Mouse (Mus musculus) CH12.LX (cell line): ENCODE measurements around the gene Slc9a3r2. TPM values are rescaled to one million over a fixed set of nuclear protein-coding genes. Genes with fewer than 3 reads are reported as not detected.

Source experiments
- DNase-seq: peaks from one replicate; pipeline ENCODE4 v3.0.0-alpha.2; 2013; ENCODE audit errors: extremely low read depth
- H3K27ac ChIP-seq: 2 replicates; pipeline ENCODE4 v1.5.1; 2012; ENCODE audit warnings: low read depth, mild to moderate bottlenecking, control low read depth, moderate library complexity; ENCODE audit not compliant: insufficient read depth
- H3K27me3 ChIP-seq: replicated peaks from 2 replicates; pipeline ENCODE3; 2012; ENCODE audit warnings: inconsistent platforms
- H3K36me3 ChIP-seq, 2 experiments: replicated peaks in 1 of 2; 2 replicates each; pipeline versions ENCODE3 to v1.6.1; 2012; ENCODE audit warnings: inconsistent platforms in 1 of 2, low read length in 1 of 2, mild to moderate bottlenecking in 1 of 2, mixed read lengths in 1 of 2, moderate library complexity in 1 of 2; ENCODE audit not compliant: control insufficient read depth in 1 of 2, insufficient read depth in 1 of 2
- H3K4me1 ChIP-seq, 2 experiments: 2 replicates each; pipeline ENCODE4 v1.6.1; 2012; ENCODE audit warnings: inconsistent platforms in 1 of 2, moderate library complexity in 1 of 2; ENCODE audit not compliant: insufficient read depth in 2 of 2, control insufficient read depth in 1 of 2
- H3K4me2 ChIP-seq: 2 replicates; pipeline ENCODE4 v1.6.1; 2012; ENCODE audit warnings: low read depth, mild to moderate bottlenecking, control low read depth; ENCODE audit not compliant: poor library complexity, insufficient read depth, severe bottlenecking
- H3K4me3 ChIP-seq, 3 experiments: fragments of 150-350 bp in 1 of 3; sonication (generic) in 1 of 3; replicated peaks in 1 of 3; 2 replicates each; pipeline versions ENCODE3 to v1.5.1; 2011 to 2012; ENCODE audit warnings: low read depth in 2 of 3, low read length in 2 of 3, mild to moderate bottlenecking in 2 of 3, moderate library complexity in 2 of 3, control low read depth in 1 of 3, improper control_type of control experiment in 1 of 3, inconsistent platforms in 1 of 3, mixed read lengths in 1 of 3; ENCODE audit not compliant: poor library complexity in 1 of 3
- H3K79me2 ChIP-seq: replicated peaks from 2 replicates; pipeline ENCODE4 v1.6.1; 2012; ENCODE audit warnings: mild to moderate bottlenecking, moderate library complexity; ENCODE audit not compliant: control insufficient read depth, poor library complexity, insufficient read depth, severe bottlenecking; ENCODE audit errors: extremely low read depth
- H3K9ac ChIP-seq: 2 replicates; pipeline ENCODE4 v1.6.1; 2012; ENCODE audit warnings: low read depth, mild to moderate bottlenecking, control low read depth, moderate library complexity; ENCODE audit not compliant: insufficient read depth
- H3K9me3 ChIP-seq: replicated peaks from 2 replicates; pipeline ENCODE3; 2012; ENCODE audit warnings: low read length, inconsistent platforms, mixed read lengths
- BHLHE40 ChIP-seq: IDR thresholded peaks from 2 replicates; pipeline ENCODE4 v1.6.1; 2011; ENCODE audit warnings: mild to moderate bottlenecking, low read depth, low read length, improper control_type of control experiment
- CHD1 ChIP-seq: IDR thresholded peaks from 2 replicates; pipeline ENCODE4 v1.6.1; 2012; ENCODE audit warnings: low read depth, low read length, improper control_type of control experiment, inconsistent platforms
- CTCF ChIP-seq, 2 experiments: IDR thresholded peaks in 1 of 2; conservative IDR thresholded peaks in 1 of 2; 2 replicates each; pipeline ENCODE4 v1.5.1; 2011 to 2012; ENCODE audit warnings: low read depth in 2 of 2, low read length in 2 of 2, improper control_type of control experiment in 1 of 2, inconsistent platforms in 1 of 2, mild to moderate bottlenecking in 1 of 2, moderate library complexity in 1 of 2
- ELF1 ChIP-seq: IDR thresholded peaks from 2 replicates; pipeline ENCODE4 v1.6.1; 2014; ENCODE audit warnings: low read depth, mild to moderate bottlenecking, inconsistent platforms, low read length, improper control_type of control experiment
- EP300 ChIP-seq: IDR thresholded peaks from 2 replicates; pipeline ENCODE4 v1.6.1; 2011; ENCODE audit warnings: low read length, improper control_type of control experiment
- GABPA ChIP-seq: IDR thresholded peaks from 2 replicates; pipeline ENCODE4 v1.6.1; 2012; ENCODE audit warnings: low read depth, low read length, improper control_type of control experiment, inconsistent platforms; ENCODE audit not compliant: insufficient replicate concordance
- IRF4 ChIP-seq: IDR thresholded peaks from 2 replicates; pipeline ENCODE4 v1.6.1; 2014; ENCODE audit warnings: low read depth, mild to moderate bottlenecking, inconsistent platforms, low read length, improper control_type of control experiment
- JUN ChIP-seq: IDR thresholded peaks from 2 replicates; pipeline ENCODE4 v1.6.1; 2011; ENCODE audit warnings: low read depth, mild to moderate bottlenecking, low read length, improper control_type of control experiment, moderate library complexity; ENCODE audit not compliant: insufficient read depth
- MAX ChIP-seq: IDR thresholded peaks from 2 replicates; pipeline ENCODE4 v1.6.1; 2011; ENCODE audit warnings: low read length, improper control_type of control experiment
- MAZ ChIP-seq: IDR thresholded peaks from 2 replicates; pipeline ENCODE4 v1.6.1; 2012; ENCODE audit warnings: low read depth, mild to moderate bottlenecking, inconsistent platforms, low read length, improper control_type of control experiment, moderate library complexity
- MEF2A ChIP-seq: IDR thresholded peaks from 2 replicates; pipeline ENCODE4 v1.6.1; 2014; ENCODE audit warnings: low read depth, mild to moderate bottlenecking, inconsistent platforms, low read length, improper control_type of control experiment, borderline replicate concordance
- MYC ChIP-seq: IDR thresholded peaks from 2 replicates; pipeline ENCODE4 v1.6.1; 2011; ENCODE audit warnings: low read depth, mild to moderate bottlenecking, improper control_type of control experiment, low read length
- NELFE ChIP-seq: IDR thresholded peaks from 2 replicates; pipeline ENCODE4 v1.6.1; 2011; ENCODE audit warnings: low read depth, low read length, improper control_type of control experiment
- NRF1 ChIP-seq: IDR thresholded peaks from 2 replicates; pipeline ENCODE4 v1.6.1; 2014; ENCODE audit warnings: low read depth, mild to moderate bottlenecking, inconsistent platforms, low read length, improper control_type of control experiment, moderate library complexity
- RAD21 ChIP-seq: IDR thresholded peaks from 2 replicates; pipeline ENCODE4 v1.6.1; 2011; ENCODE audit warnings: low read depth, mild to moderate bottlenecking, low read length, improper control_type of control experiment, moderate library complexity
- SIN3A ChIP-seq: IDR thresholded peaks from 2 replicates; pipeline ENCODE4 v1.6.1; 2012; ENCODE audit warnings: low read length, improper control_type of control experiment, inconsistent platforms
- TBP ChIP-seq: conservative IDR thresholded peaks from 2 replicates; pipeline ENCODE4 v1.6.1; 2011; ENCODE audit warnings: low read depth, low read length, improper control_type of control experiment
- UBTF ChIP-seq: IDR thresholded peaks from 2 replicates; pipeline ENCODE4 v1.6.1; 2012; ENCODE audit warnings: low read depth, mild to moderate bottlenecking, inconsistent platforms, low read length, improper control_type of control experiment, moderate library complexity
- USF1 ChIP-seq: IDR thresholded peaks from 2 replicates; pipeline ENCODE4 v1.6.1; 2014; ENCODE audit warnings: low read depth, mild to moderate bottlenecking, inconsistent platforms, low read length, improper control_type of control experiment
- USF2 ChIP-seq: conservative IDR thresholded peaks from 2 replicates; pipeline ENCODE4 v1.6.1; 2011; ENCODE audit warnings: low read depth, low read length, improper control_type of control experiment
- ZNF384 ChIP-seq: IDR thresholded peaks from 2 replicates; pipeline ENCODE4 v1.6.1; 2012; ENCODE audit warnings: low read depth, low read length, improper control_type of control experiment, inconsistent platforms
- dilution Hi-C: fragments of 300-500 bp; cut with MboI; formaldehyde crosslinking; loops from 2 replicates; pipeline ENCODE4 v1.14.3; 2020; ENCODE audit warnings: low sequenced_read_pairs; ENCODE audit not compliant: extremely low pct_unique_long_range_greater_than_20kb, extremely low pct_ligation_motif_present
- in situ Hi-C: fragments of 300-500 bp; cut with MboI; formaldehyde crosslinking; loops from 3 replicates; pipeline ENCODE4 v1.14.3; 2019; ENCODE audit warnings: low sequenced_read_pairs, low pct_ligation_motif_present, low pct_unique_long_range_greater_than_20kb, mixed read lengths
- polyA plus RNA-seq: library from polyadenylated mRNA; unstranded; fragments of >175 nt; gene quantifications from 2 replicates; pipeline ENCODE4 v1.2.1, GENCODE M21; 2012; ENCODE audit warnings: low read depth; ENCODE audit not compliant: insufficient read length
- total RNA-seq, 2 experiments: library from RNA; depleted of rRNA; stranded (reverse); fragments of 300-350 nt in 1 of 2; fragments of >200 nt in 1 of 2; gene quantifications; 2 replicates each; pipeline ENCODE4 v1.2.3; 2012 to 2014

Gene Slc9a3r2
- total and polyA plus RNA-seq, 3 experiments, result 2.1 to 5.5 (median 4.8) TPM

- no peaks in the 10 kb centered on the region for H3K9me3 ChIP-seq
- peaks cover 27% of the 10 kb centered on the region for H3K27me3 ChIP-seq
- H3K27ac ChIP-seq, result no peak overlapping the region
- in situ Hi-C loops, result no loop called here
- DNase-seq, result peak; percentile 48
- H3K4me3 ChIP-seq, result peak overlapping the region; percentile 30 to 48 (median 45)
- peaks cover 9 to 16% of the 10 kb centered on the region in 2 experiments for H3K4me1 ChIP-seq
- H3K79me2 ChIP-seq, result no peaks in the 10 kb centered on the region
- H3K36me3 ChIP-seq, result peaks cover under 1 to 4% of the 10 kb centered on the region in 2 experiments
- peak overlapping the region; percentile 18; the same call in 1 of the 2 replicates for H3K9ac ChIP-seq
- TF ChIP-seq CTCF (conservative IDR thresholded peaks at IDR 0.05 in 1 of 2, IDR thresholded peaks at IDR 0.05 in 1 of 2; ENCODE audit: low read depth in 2 of 2, low read length in 2 of 2) (no peak), ELF1 (peak; percentile 49; the same call in 1 of the 2 replicates), ZNF384 (peak; percentile 81)
- H3K4me2 ChIP-seq, result peak overlapping the region; percentile 66; the same call in 1 of the 2 replicates
- dilution Hi-C loops, result no loop called here
Measured at GRCm38 (mm10) chr17:24687146-24687595, 37.0 kb upstream of the Slc9a3r2 start.

GRCm38 (mm10) chr17:24686514-24686913 is 36.4 kb upstream of the Slc9a3r2 start:
- Histone ChIP-seq H3K79me2 (no peaks in the 10 kb centered on the region), H3K4me2 (no peak overlapping the region), H3K4me3 (peak overlapping the region in 1 of 3 experiments; percentile 14), H3K27ac (no peak overlapping the region), H3K9me3 (no peaks in the 10 kb centered on the region), H3K9ac (no peak overlapping the region), H3K27me3 (peaks cover 27% of the 10 kb centered on the region), H3K36me3 (peaks cover 5 to 11% of the 10 kb centered on the region in 2 experiments), H3K4me1 (peaks cover 9 to 16% of the 10 kb centered on the region in 2 experiments)
- in situ Hi-C loops (no loop called here), dilution Hi-C loops (no loop called here)
- peak; percentile 71 for DNase-seq
- TF ChIP-seq UBTF, result no peak
- TF ChIP-seq NELFE, result no peak
- no peak for TF ChIP-seq RAD21
- no peak for TF ChIP-seq NRF1
- TF ChIP-seq TBP, result no peak
- TF ChIP-seq MEF2A, result no peak
- TF ChIP-seq SIN3A, result 0 out of 2 replicates have a peak, but pooled peaks have one; percentile 29
- TF ChIP-seq IRF4, result no peak
- no peak for TF ChIP-seq BHLHE40
- no peak for TF ChIP-seq MAZ
- no peak for TF ChIP-seq GABPA
- no peak for TF ChIP-seq CHD1
- no peak for TF ChIP-seq USF2
- TF ChIP-seq CTCF (conservative IDR thresholded peaks at IDR 0.05 in 1 of 2, IDR thresholded peaks at IDR 0.05 in 1 of 2; ENCODE audit: low read depth in 2 of 2, low read length in 2 of 2), result no peak
- peak; percentile 22; the same call in 1 of the 2 replicates for TF ChIP-seq USF1
- TF ChIP-seq JUN, result no peak
- no peak for TF ChIP-seq MAX
- no peak for TF ChIP-seq EP300
- no peak for TF ChIP-seq ELF1
- 0 out of 2 replicates have a peak, but pooled peaks have one; percentile 29 for TF ChIP-seq MYC
